Mouse (Mus musculus) Muller cell, postnatal 12 days (primary cell): ENCODE measurements around the gene Ccdc163.
A peak's percentile ranks its signal among the peaks of the same experiment; 100 is the strongest.

Experiments used
- DNase-seq: peaks from one replicate; pipeline ENCODE4 v3.0.0-alpha.2; 2015; ENCODE audit errors: inconsistent ontology term

The Ccdc163 gene

DNA sequence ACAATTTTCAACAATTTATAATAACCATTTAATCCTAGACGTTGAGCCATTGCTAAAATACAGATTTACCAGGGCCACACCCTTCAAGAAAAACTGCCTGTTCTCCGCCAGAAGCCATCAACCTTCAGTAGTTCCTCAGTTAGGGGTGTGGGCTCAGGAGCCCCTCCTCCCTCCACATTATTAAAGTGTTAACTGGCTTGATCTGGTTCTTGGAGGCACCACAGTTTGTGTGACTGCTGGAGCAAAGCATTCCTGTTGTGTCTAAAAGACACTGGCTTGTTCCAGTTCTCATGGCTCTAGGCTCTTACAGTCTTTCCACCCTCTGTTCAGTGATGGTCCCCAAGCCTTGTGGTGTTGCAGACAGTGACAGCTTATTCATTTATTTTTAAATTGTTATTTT lies 72.2 kb downstream of the Ccdc163 start:
- DNase-seq: no peak

- no peak for DNase-seq
These were observed 73.1 kb downstream of the Ccdc163 start for GRCm38 (mm10) chr4:116781366-116781765.

GRCm38 (mm10) chr4:116782171-116782570 lies 73.9 kb downstream of the Ccdc163 start:
- peak; percentile 85 for DNase-seq

DNA sequence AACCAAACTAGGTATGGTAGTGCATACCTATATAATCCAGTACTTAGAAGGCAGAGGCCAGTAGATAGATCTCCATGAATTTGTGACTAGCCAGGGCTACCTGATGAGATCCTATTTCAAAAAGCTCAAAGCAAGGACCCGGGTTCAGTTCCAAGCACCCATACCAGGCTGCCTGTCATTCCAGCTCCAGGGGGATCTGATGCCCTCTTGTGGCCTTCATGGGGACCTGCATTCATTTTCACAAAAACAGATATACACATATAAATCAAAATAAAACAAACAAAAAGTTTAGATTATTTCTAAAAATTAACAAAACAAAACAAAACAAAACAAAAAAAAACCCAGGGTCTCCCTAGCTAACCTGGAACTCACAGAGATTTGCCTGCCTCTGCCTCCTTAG lies 78.3 kb downstream of the Ccdc163 start:
- no peak for DNase-seq

DNA sequence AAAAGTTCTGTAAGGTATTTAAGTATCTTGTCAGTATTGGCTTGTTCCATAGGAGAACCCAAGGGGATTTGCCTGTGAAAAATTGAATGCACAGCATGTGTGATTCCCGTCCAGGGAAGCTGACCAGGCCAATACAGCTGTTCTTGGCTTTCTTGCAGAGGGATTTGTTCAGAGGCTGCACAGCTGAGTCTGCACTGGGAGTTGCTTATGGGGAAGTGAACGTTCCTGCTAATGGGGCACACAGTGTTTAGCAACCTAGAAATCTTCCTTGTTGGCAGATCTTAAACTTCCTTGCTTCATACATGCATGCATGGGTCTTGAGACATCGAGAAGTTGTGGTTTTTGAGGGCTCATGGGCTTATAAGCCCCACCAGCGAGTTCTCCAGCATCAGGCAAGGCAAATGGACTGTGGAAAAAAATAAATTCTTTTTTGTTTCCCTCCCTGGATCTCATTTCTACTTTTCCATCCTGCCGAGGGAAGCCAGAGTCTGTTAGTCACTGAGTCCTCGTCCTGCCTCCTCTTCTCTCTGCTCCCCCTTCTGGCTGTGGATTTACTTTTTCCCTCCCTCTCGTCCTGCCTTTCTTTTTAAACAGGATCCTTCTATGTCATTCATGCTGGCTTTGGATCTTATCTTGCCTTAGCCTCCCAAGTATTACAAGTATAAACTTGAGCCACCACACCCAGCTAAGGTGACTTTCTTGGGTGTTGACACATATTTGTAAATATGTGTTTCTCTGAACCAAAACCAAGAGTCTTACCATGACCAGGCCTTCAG lies 79.9 kb downstream of the Ccdc163 start:
- DNase-seq: peak; percentile 59

DNA sequence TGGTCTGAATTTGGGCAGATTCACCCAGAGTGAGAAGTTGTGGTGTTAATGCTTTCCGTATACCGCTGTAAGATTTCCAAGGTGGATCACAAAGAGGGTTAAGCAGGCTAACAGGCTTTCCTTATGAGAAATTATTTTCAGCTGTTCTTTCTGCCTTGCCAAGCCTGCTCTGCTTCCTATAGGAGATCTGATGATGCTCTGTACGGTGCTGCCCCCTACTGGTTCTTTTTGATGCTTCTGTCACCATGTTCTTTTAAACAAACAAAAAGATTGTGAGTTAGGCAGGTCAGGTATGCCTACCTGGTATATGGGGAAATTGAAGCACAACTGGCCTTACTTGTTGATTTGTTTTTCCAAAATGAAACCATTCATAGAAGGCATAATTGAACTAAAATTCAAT lies 80.6 kb downstream of the Ccdc163 start:
- DNase-seq: peak; percentile 58

DNA sequence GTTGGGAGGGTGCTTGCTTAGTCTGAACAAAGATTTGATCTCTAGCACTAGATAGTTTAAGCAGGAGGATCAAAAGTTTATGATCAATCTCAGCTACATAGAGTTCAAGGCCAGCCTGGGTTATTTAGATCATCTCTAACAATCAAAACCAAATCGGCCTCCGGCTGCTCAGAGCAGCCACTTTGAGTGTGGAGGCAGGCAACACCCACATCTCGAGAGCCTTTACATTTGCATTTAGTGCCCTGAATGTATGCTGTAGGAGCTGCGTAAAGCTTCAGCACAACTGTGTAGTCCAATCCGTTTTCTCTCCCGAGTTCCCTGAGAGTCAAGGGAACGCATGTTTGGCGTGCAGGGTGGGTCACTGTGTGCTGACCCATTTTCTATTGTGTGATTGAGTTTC lies 84.1 kb downstream of the Ccdc163 start:
- no peak for DNase-seq

DNA sequence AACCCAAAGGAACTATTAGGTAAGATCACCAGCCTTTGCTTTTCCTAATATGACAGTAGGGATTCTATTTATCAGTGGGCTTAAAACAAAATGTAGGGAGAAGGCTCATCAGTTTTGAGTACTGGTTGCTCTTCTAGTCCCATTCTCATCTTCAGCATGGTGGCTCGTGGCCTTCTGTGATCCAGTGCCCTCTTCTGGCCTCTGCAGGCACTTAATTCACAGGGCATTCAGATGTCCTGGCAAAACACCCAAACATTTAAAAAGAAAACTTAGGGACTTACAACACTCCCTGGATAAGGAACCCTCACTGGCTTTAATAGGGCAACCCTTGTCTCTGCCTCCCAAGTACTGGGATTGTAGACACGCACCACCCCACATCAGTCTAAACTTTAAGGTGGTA lies 86.0 kb downstream of the Ccdc163 start:
- DNase-seq: no peak

DNA sequence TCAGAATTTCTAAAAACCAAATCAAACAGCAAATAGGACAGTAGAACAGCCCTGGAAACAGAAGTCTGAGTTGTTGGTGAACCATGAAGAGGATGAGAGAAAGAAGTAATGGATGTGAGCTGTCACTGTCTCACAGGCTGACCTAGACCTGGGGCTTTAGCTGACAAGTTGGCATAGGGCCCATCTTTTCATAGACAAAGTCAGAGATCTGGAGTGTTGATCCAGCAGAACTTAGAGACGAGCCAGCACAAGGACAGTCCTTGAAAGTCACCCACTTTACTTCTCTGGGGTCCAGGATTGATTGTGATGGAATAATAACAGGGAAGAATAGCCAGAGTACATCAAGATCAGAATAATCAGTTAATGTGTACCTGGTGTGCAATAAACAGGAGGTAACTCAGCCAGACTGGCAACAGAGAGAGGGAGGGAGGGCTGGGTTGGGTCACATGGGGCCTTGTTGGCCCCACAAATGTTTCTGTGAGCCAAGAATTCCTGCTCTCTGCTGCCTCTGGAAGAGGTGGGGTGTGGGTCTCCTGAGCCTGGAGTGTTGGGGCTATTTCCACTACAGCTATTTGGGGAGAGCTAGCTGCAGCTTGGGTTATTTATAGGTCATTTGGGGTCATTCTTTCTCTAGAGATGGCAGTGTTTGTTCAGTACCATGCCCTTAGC lies 88.3 kb downstream of the Ccdc163 start:
- peak; percentile 33 for DNase-seq

GRCm38 (mm10) chr4:116799901-116800300 lies 91.6 kb downstream of the Ccdc163 start:
- no peak for DNase-seq
